14 mouse cellular contexts compared by ENCODE assay signal in the genomic region with DNA sequence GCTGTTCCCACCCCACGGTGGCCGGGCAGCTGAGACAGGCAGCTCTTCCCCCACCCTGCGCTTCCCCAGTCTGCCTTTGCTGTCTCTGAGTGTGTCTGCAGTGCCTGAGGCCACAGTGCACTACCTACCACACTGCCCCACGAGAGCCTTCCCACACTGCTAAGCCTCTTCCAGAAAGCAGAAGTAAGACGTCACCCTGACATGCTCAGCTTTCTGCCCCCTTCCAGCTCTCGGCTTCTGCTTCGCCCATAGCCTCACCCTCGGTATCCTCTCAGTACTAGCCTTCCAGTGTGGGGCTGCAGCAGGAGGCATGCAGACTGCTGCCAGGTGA. TPM values are rescaled to one million over a fixed set of nuclear protein-coding genes. Genes with fewer than 3 reads are reported as not detected.
A peak's percentile ranks its signal among the peaks of the same experiment; 100 is the strongest.
DNase-seq lines count a peak whose midpoint lies in the region; ATAC-seq and TF ChIP-seq lines count a peak whose summit lies in the region.
"Had no signal": no experiment of that assay in that cellular context is flagged by ENCODE, and none has a peak within 500 bp of the region (broad histone marks: within the 10 kb centered on the region; RNA-seq: fewer than 3 reads in every experiment).

No protein-coding gene starts in this region.

- no peak overlapping the region for H3K4me2 ChIP-seq in liver, embryonic 15.5 days
- no peak overlapping the region for H3K4me2 ChIP-seq in forebrain, embryonic 15.5 days (replicated peaks)
- H3K4me2 ChIP-seq in forebrain, embryonic 12.5 days, result no peak overlapping the region

- H3K9me3 ChIP-seq in MEL (replicated peaks; ENCODE audit: insufficient read depth, low read length), result no peaks in the 10 kb centered on the region
- no peaks in the 10 kb centered on the region for H3K9me3 ChIP-seq in liver, embryonic 15.5 days (replicated peaks)
- no peaks in the 10 kb centered on the region for H3K9me3 ChIP-seq in embryonic facial prominence, embryonic 10.5 days
- no peaks in the 10 kb centered on the region for H3K9me3 ChIP-seq in forebrain, embryonic 15.5 days
- peaks cover 8% of the 10 kb centered on the region; the same call in 1 of the 2 replicates for H3K9me3 ChIP-seq in forebrain, embryonic 12.5 days

- H3K27ac ChIP-seq in MEL (ENCODE audit: control insufficient read depth, low read depth, low read length), result no peak overlapping the region
- peak overlapping the region; percentile 72 for H3K27ac ChIP-seq in liver, embryonic 15.5 days (replicated peaks)
- H3K27ac ChIP-seq in embryonic facial prominence, embryonic 10.5 days (replicated peaks), result no peak overlapping the region
- H3K27ac ChIP-seq in forebrain, embryonic 15.5 days (replicated peaks), result no peak overlapping the region
- H3K27ac ChIP-seq in forebrain, embryonic 12.5 days, result no peak overlapping the region

- peaks cover 8% of the 10 kb centered on the region for H3K79me2 ChIP-seq in MEL (ENCODE audit: control insufficient read depth, insufficient read depth, low read length, poor library complexity)

- no peak for TF ChIP-seq CTCF in MEL (IDR thresholded peaks at IDR 0.05 in 2 of 3, conservative IDR thresholded peaks at IDR 0.05 in 1 of 3; ENCODE audit: control insufficient read depth in 1 of 3, insufficient read depth in 1 of 3, low read depth in 2 of 3, low read length in 3 of 3, poor library complexity in 1 of 3, severe bottlenecking in 1 of 3)

- H3K36me3 ChIP-seq in MEL (ENCODE audit: control insufficient read depth in 1 of 2, insufficient read depth in 2 of 2, low read length in 2 of 2), result no peaks in the 10 kb centered on the region; a peak in 1 of 4 replicates
- H3K36me3 ChIP-seq in liver, embryonic 15.5 days (replicated peaks), result peaks cover 47% of the 10 kb centered on the region
- peaks cover 47% of the 10 kb centered on the region for H3K36me3 ChIP-seq in embryonic facial prominence, embryonic 10.5 days (replicated peaks)
- peaks cover 39% of the 10 kb centered on the region for H3K36me3 ChIP-seq in forebrain, embryonic 15.5 days
- peaks cover 38% of the 10 kb centered on the region for H3K36me3 ChIP-seq in forebrain, embryonic 12.5 days (replicated peaks)

- no peak for TF ChIP-seq RAD21 in MEL (IDR thresholded peaks at IDR 0.05; ENCODE audit: low read depth, low read length)

- peaks cover 0 to 6% of the 10 kb centered on the region in 2 experiments; a peak in 2 of 4 replicates for H3K4me1 ChIP-seq in MEL (ENCODE audit: control insufficient read depth in 1 of 2, insufficient read depth in 2 of 2, low read length in 2 of 2)
- H3K4me1 ChIP-seq in liver, embryonic 15.5 days (replicated peaks), result peaks cover 23% of the 10 kb centered on the region
- H3K4me1 ChIP-seq in embryonic facial prominence, embryonic 10.5 days, result peaks cover 21% of the 10 kb centered on the region
- H3K4me1 ChIP-seq in forebrain, embryonic 15.5 days, result peaks cover 12% of the 10 kb centered on the region
- peaks cover 11% of the 10 kb centered on the region for H3K4me1 ChIP-seq in forebrain, embryonic 12.5 days

- peak; percentile 52 for DNase-seq in layer of hippocampus, adult 11-12 months (ENCODE audit: low spot score)
- DNase-seq in layer of hippocampus, adult 18-20 months (ENCODE audit: low spot score in 2 of 2), result no peak
- peak; percentile 49 for DNase-seq in MEL (ENCODE audit: low read depth, low spot score)
- DNase-seq in spleen, adult 12 weeks (ENCODE audit: low spot score), result peak; percentile 16
- DNase-seq in embryonic facial prominence, embryonic 10.5 days (ENCODE audit: low spot score), result no peak
- DNase-seq: cerebellum, adult 11 months; right cerebral cortex, postnatal 4 days had no signal

- H3K4me3 ChIP-seq in MEL (ENCODE audit: control insufficient read depth in 1 of 2, insufficient read depth in 1 of 2, low read depth in 2 of 2, low read length in 2 of 2), result no peak overlapping the region
- no peak overlapping the region for H3K4me3 ChIP-seq in liver, embryonic 15.5 days (replicated peaks)
- H3K4me3 ChIP-seq in embryonic facial prominence, embryonic 10.5 days, result no peak overlapping the region
- H3K4me3 ChIP-seq in forebrain, embryonic 15.5 days, result no peak overlapping the region
- no peak overlapping the region for H3K4me3 ChIP-seq in forebrain, embryonic 12.5 days (replicated peaks)

- no peaks in the 10 kb centered on the region for H3K27me3 ChIP-seq in MEL (ENCODE audit: control insufficient read depth in 1 of 2, insufficient read depth in 2 of 2, low read length in 2 of 2)
- no peaks in the 10 kb centered on the region for H3K27me3 ChIP-seq in liver, embryonic 15.5 days
- H3K27me3 ChIP-seq in embryonic facial prominence, embryonic 10.5 days (replicated peaks; ENCODE audit: low read depth, poor library complexity, severe bottlenecking), result no peaks in the 10 kb centered on the region
- no peaks in the 10 kb centered on the region for H3K27me3 ChIP-seq in forebrain, embryonic 15.5 days
- H3K27me3 ChIP-seq in forebrain, embryonic 12.5 days, result no peaks in the 10 kb centered on the region

- ATAC-seq in liver, embryonic 15.5 days (ENCODE audit: insufficient read depth), result no peak
- no peak for ATAC-seq in forebrain, embryonic 15.5 days (replicated peaks)
- ATAC-seq in forebrain, embryonic 12.5 days (ENCODE audit: low FRiP score), result no peak

- H3K9ac ChIP-seq in MEL (ENCODE audit: control insufficient read depth, low read depth, low read length, poor library complexity, severe bottlenecking), result no peak overlapping the region
- H3K9ac ChIP-seq in liver, embryonic 15.5 days, result no peak overlapping the region
- no peak overlapping the region for H3K9ac ChIP-seq in forebrain, embryonic 15.5 days (replicated peaks)
- H3K9ac ChIP-seq in forebrain, embryonic 12.5 days, result no peak overlapping the region

- 44% methylated on average over 8 of the region's 8 CpGs for WGBS in liver, embryonic 15.5 days (ENCODE audit: insufficient replicate concordance)
- WGBS in embryonic facial prominence, embryonic 10.5 days, result 89% methylated on average over 8 of the region's 8 CpGs
- WGBS in forebrain, embryonic 15.5 days, result 92% methylated on average over 8 of the region's 8 CpGs
- WGBS in forebrain, embryonic 12.5 days, result 91% methylated on average over 8 of the region's 8 CpGs

- TF ChIP-seq EP300 in MEL (IDR thresholded peaks at IDR 0.05; ENCODE audit: low read depth in 1 of 2, low read length in 2 of 2), result no peak

- TF ChIP-seq POLR2A in MEL (IDR thresholded peaks at IDR 0.05; ENCODE audit: control insufficient read depth in 1 of 2, insufficient read depth in 1 of 2, low read depth in 1 of 2, low read length in 2 of 2, poor library complexity in 1 of 2), result no peak

RNA-seq across cellular contexts. Expression of gene Iscu, which starts 4.3 kb away (rescaled TPM):
- total RNA-seq in layer of hippocampus, adult 18-20 months (2021), result 100 to 1,000 TPM; 128 to 132 TPM
- total RNA-seq in MEL (2012; rRNA removed), result 84.1 and 95.7 TPM in 2 replicates
- polyA plus RNA-seq in MEL (2012; ENCODE audit: insufficient read depth in 1 of 2, insufficient read length in 2 of 2, low read depth in 1 of 2, low replicate concordance in 2 of 2, missing spikeins in 1 of 2), result 100 to 1,000 TPM in 1 of 2 experiments, not detected in 1; 150 TPM
- 79.1 and 85.3 TPM in 2 replicates for polyA plus RNA-seq in liver, embryonic 15.5 days (2015; fragmentation: Nextera tagmentation; extraction: Ambion mirVana)
- polyA plus RNA-seq in embryonic facial prominence, embryonic 10.5 days (2016; fragmentation: Nextera tagmentation; extraction: Ambion mirVana), result 99.7 and 103 TPM in 2 replicates
- 87.4 and 94.1 TPM in 2 replicates for polyA plus RNA-seq in forebrain, embryonic 15.5 days (2015; fragmentation: Nextera tagmentation; extraction: Ambion mirVana)
- polyA plus RNA-seq in forebrain, embryonic 12.5 days (2016; fragmentation: Nextera tagmentation; extraction: Ambion mirVana), result 107 and 113 TPM in 2 replicates

RNA-seq across cellular contexts. Expression of gene Sart3, which starts 4.6 kb away (rescaled TPM):
- total RNA-seq in layer of hippocampus, adult 18-20 months (2021), result 10 to 100 TPM; 48.3 to 49.3 TPM
- 38.5 and 41.4 TPM in 2 replicates for total RNA-seq in MEL (2012; rRNA removed)
- polyA plus RNA-seq in MEL (2012; ENCODE audit: insufficient read depth in 1 of 2, insufficient read length in 2 of 2, low read depth in 1 of 2, low replicate concordance in 2 of 2, missing spikeins in 1 of 2), result 10 to 100 TPM in 1 of 2 experiments, not detected in 1; 74.4 TPM
- polyA plus RNA-seq in liver, embryonic 15.5 days (2015; fragmentation: Nextera tagmentation; extraction: Ambion mirVana), result 17.5 and 20.7 TPM in 2 replicates
- 79.0 and 80.9 TPM in 2 replicates for polyA plus RNA-seq in embryonic facial prominence, embryonic 10.5 days (2016; fragmentation: Nextera tagmentation; extraction: Ambion mirVana)
- 57.6 and 58.7 TPM in 2 replicates for polyA plus RNA-seq in forebrain, embryonic 15.5 days (2015; fragmentation: Nextera tagmentation; extraction: Ambion mirVana)
- 78.4 and 78.8 TPM in 2 replicates for polyA plus RNA-seq in forebrain, embryonic 12.5 days (2016; fragmentation: Nextera tagmentation; extraction: Ambion mirVana)

RNA-seq across cellular contexts. Expression of gene Tmem119, which starts 23.5 kb away (rescaled TPM):
- total RNA-seq in layer of hippocampus, adult 18-20 months (2021), result 10 to 100 TPM; 25.9 to 29.0 TPM
- total RNA-seq in MEL (2012; rRNA removed), result not detected in 2 replicates
- under 1 TPM in 1 of 2 experiments, not detected in 1; 0.13 TPM for polyA plus RNA-seq in MEL (2012; ENCODE audit: insufficient read depth in 1 of 2, insufficient read length in 2 of 2, low read depth in 1 of 2, low replicate concordance in 2 of 2, missing spikeins in 1 of 2)
- 4.0 and 4.2 TPM in 2 replicates for polyA plus RNA-seq in liver, embryonic 15.5 days (2015; fragmentation: Nextera tagmentation; extraction: Ambion mirVana)
- polyA plus RNA-seq in embryonic facial prominence, embryonic 10.5 days (2016; fragmentation: Nextera tagmentation; extraction: Ambion mirVana), result 72.7 and 83.3 TPM in 2 replicates
- polyA plus RNA-seq in forebrain, embryonic 15.5 days (2015; fragmentation: Nextera tagmentation; extraction: Ambion mirVana), result 4.9 and 5.1 TPM in 2 replicates
- polyA plus RNA-seq in forebrain, embryonic 12.5 days (2016; fragmentation: Nextera tagmentation; extraction: Ambion mirVana), result 13.9 and 19.4 TPM in 2 replicates

RNA-seq across cellular contexts. Expression of gene Ficd, which starts 41.3 kb away (rescaled TPM):
- 10 to 100 TPM; 13.4 to 14.1 TPM for total RNA-seq in layer of hippocampus, adult 18-20 months (2021)
- 1.8 and 2.5 TPM in 2 replicates for total RNA-seq in MEL (2012; rRNA removed)
- 1 to 10 TPM in 1 of 2 experiments, not detected in 1; 2.7 TPM for polyA plus RNA-seq in MEL (2012; ENCODE audit: insufficient read depth in 1 of 2, insufficient read length in 2 of 2, low read depth in 1 of 2, low replicate concordance in 2 of 2, missing spikeins in 1 of 2)
- 2.6 and 2.8 TPM in 2 replicates for polyA plus RNA-seq in liver, embryonic 15.5 days (2015; fragmentation: Nextera tagmentation; extraction: Ambion mirVana)
- polyA plus RNA-seq in embryonic facial prominence, embryonic 10.5 days (2016; fragmentation: Nextera tagmentation; extraction: Ambion mirVana), result 3.6 and 4.0 TPM in 2 replicates
- 7.8 and 9.0 TPM in 2 replicates for polyA plus RNA-seq in forebrain, embryonic 15.5 days (2015; fragmentation: Nextera tagmentation; extraction: Ambion mirVana)
- 5.4 and 7.2 TPM in 2 replicates for polyA plus RNA-seq in forebrain, embryonic 12.5 days (2016; fragmentation: Nextera tagmentation; extraction: Ambion mirVana)

RNA-seq across cellular contexts. Expression of gene 1700069L16Rik, which starts 52.3 kb away (rescaled TPM):
- total RNA-seq in layer of hippocampus, adult 18-20 months (2021), result not detected
- total RNA-seq in MEL (2012; rRNA removed), result not detected in 2 replicates
- not detected for polyA plus RNA-seq in MEL (2012; ENCODE audit: insufficient read depth in 1 of 2, insufficient read length in 2 of 2, low read depth in 1 of 2, low replicate concordance in 2 of 2, missing spikeins in 1 of 2)
- not detected in 2 replicates for polyA plus RNA-seq in liver, embryonic 15.5 days (2015; fragmentation: Nextera tagmentation; extraction: Ambion mirVana)
- not detected in 2 replicates for polyA plus RNA-seq in embryonic facial prominence, embryonic 10.5 days (2016; fragmentation: Nextera tagmentation; extraction: Ambion mirVana)
- not detected in 2 replicates for polyA plus RNA-seq in forebrain, embryonic 15.5 days (2015; fragmentation: Nextera tagmentation; extraction: Ambion mirVana)
- polyA plus RNA-seq in forebrain, embryonic 12.5 days (2016; fragmentation: Nextera tagmentation; extraction: Ambion mirVana), result not detected in 2 replicates
- total RNA-seq: gastrocnemius, adult 18-20 months; heart, postnatal 25 days; left cerebral cortex, postnatal 10 days had no signal
- polyA plus RNA-seq: neural tube, embryonic 14.5 days had no signal

Comparison
In these comparisons a context has a peak if more than half of its experiments do, and no peak if none do; other contexts are left out.
1. DNase-seq: peak in layer of hippocampus, adult 11-12 months (single experiment), MEL (single experiment) and spleen, adult 12 weeks (single experiment); none in layer of hippocampus, adult 18-20 months (0 of 2) and embryonic facial prominence, embryonic 10.5 days (single experiment).